Mouse (Mus musculus) embryonic fibroblast, embryonic 13.5 days (primary cell): Measurements from ENCODE around the gene Hunk.

Source experiments
- CTCF ChIP-seq: IDR thresholded peaks from 2 replicates; pipeline ENCODE4 v1.5.1; 2011; ENCODE audit warnings: mild to moderate bottlenecking, control low read depth, low read length, moderate library complexity, borderline replicate concordance; ENCODE audit not compliant: insufficient read depth
- POLR2A ChIP-seq: IDR thresholded peaks from 2 replicates; pipeline ENCODE4 v1.6.1; 2011; ENCODE audit warnings: low read depth, mild to moderate bottlenecking, control low read depth, low read length, moderate library complexity

DNA sequence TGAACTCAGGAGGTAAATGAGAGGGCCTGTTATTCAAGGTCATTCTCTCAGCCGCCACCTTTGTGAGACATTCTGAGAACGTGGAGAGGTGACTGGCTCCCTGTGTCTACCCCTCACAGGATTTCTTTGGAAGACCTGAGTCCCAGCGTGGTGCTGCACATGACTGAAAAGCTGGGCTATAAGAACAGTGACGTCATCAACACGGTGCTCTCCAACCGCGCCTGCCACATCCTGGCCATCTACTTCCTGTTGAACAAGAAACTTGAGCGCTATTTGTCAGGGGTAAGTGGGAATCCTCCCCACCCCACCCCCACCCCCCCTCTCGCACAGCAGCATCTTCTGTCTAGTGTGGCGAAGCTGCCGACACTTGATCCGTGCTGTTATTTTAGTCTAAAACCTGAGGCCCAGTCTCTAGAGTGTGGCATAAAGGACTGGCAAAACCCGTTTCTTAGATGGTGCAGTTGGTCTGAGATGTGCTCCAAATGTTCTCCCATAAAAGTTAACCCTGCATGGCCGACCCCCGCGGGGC is 90.0 kb downstream of the Hunk start:
- TF ChIP-seq CTCF (no peak), POLR2A (no peak)
